Comparison of ENCODE assay signal across 20 mouse cellular contexts in genomic region chr5:78556946-78557345, GRCm38 (mm10).
DNase-seq lines count a peak whose midpoint lies in the region; ATAC-seq and TF ChIP-seq lines count a peak whose summit lies in the region.
"Had no signal": no experiment of that assay in that cellular context is flagged by ENCODE, and none has a peak within 500 bp of the region (broad histone marks: within the 10 kb centered on the region; RNA-seq: fewer than 3 reads in every experiment).

No protein-coding gene starts in this region.

- H3K9ac ChIP-seq in forebrain, embryonic 16.5 days (replicated peaks; ENCODE audit: low read depth, low read length) = no peak overlapping the region
- no peak overlapping the region for H3K9ac ChIP-seq in forebrain, embryonic 12.5 days
- H3K9ac ChIP-seq in hindbrain, postnatal 0 days (replicated peaks; ENCODE audit: low read length) = no peak overlapping the region
- H3K9ac ChIP-seq in hindbrain, embryonic 13.5 days = no peak overlapping the region
- H3K9ac ChIP-seq in kidney, embryonic 16.5 days (replicated peaks; ENCODE audit: low read length) = no peak overlapping the region
- H3K9ac ChIP-seq: embryonic facial prominence, embryonic 13.5 days; embryonic facial prominence, embryonic 15.5 days had no signal

- ATAC-seq in forebrain, embryonic 16.5 days = 0 out of 2 replicates have a peak, but pooled peaks have one; percentile 20
- no peak for ATAC-seq in forebrain, embryonic 12.5 days (ENCODE audit: low FRiP score)
- no peak for ATAC-seq in hindbrain, postnatal 0 days
- no peak for ATAC-seq in hindbrain, embryonic 13.5 days (ENCODE audit: low FRiP score)
- ATAC-seq in kidney, embryonic 16.5 days (ENCODE audit: low FRiP score, low TSS enrichment) = no peak

- H3K4me2 ChIP-seq in forebrain, embryonic 16.5 days (ENCODE audit: low read length) = no peak overlapping the region
- no peak overlapping the region for H3K4me2 ChIP-seq in forebrain, embryonic 12.5 days
- no peak overlapping the region for H3K4me2 ChIP-seq in hindbrain, postnatal 0 days (ENCODE audit: low read depth, low read length)
- no peak overlapping the region for H3K4me2 ChIP-seq in hindbrain, embryonic 13.5 days
- H3K4me2 ChIP-seq in kidney, embryonic 16.5 days (replicated peaks; ENCODE audit: low read depth, low read length) = no peak overlapping the region
- H3K4me2 ChIP-seq: embryonic facial prominence, embryonic 13.5 days; embryonic facial prominence, embryonic 15.5 days had no signal

- no peaks in the 10 kb centered on the region for H3K36me3 ChIP-seq in forebrain, embryonic 16.5 days (ENCODE audit: control insufficient read depth, insufficient read depth)
- H3K36me3 ChIP-seq in forebrain, embryonic 12.5 days (replicated peaks) = no peaks in the 10 kb centered on the region
- H3K36me3 ChIP-seq in hindbrain, postnatal 0 days (ENCODE audit: insufficient read depth, low read length) = no peaks in the 10 kb centered on the region
- H3K36me3 ChIP-seq in hindbrain, embryonic 13.5 days = no peaks in the 10 kb centered on the region
- H3K36me3 ChIP-seq in kidney, embryonic 16.5 days (ENCODE audit: insufficient read depth, low read length) = no peaks in the 10 kb centered on the region
- H3K36me3 ChIP-seq: embryonic facial prominence, embryonic 13.5 days; embryonic facial prominence, embryonic 15.5 days; forebrain, embryonic 10.5 days had no signal

- no peak overlapping the region for H3K4me3 ChIP-seq in forebrain, embryonic 16.5 days (replicated peaks; ENCODE audit: low read length)
- H3K4me3 ChIP-seq in forebrain, embryonic 12.5 days (replicated peaks) = no peak overlapping the region
- H3K4me3 ChIP-seq in hindbrain, postnatal 0 days (ENCODE audit: low read length) = no peak overlapping the region
- H3K4me3 ChIP-seq in hindbrain, embryonic 13.5 days = no peak overlapping the region
- H3K4me3 ChIP-seq in kidney, embryonic 16.5 days (ENCODE audit: low read length) = no peak overlapping the region
- H3K4me3 ChIP-seq: embryonic facial prominence, embryonic 13.5 days; embryonic facial prominence, embryonic 15.5 days; erythroblast, embryonic 14.5 days; forebrain, embryonic 10.5 days had no signal

- no peaks in the 10 kb centered on the region for H3K27me3 ChIP-seq in forebrain, embryonic 16.5 days (replicated peaks; ENCODE audit: control insufficient read depth, insufficient read depth, low read length)
- no peaks in the 10 kb centered on the region for H3K27me3 ChIP-seq in forebrain, embryonic 12.5 days
- H3K27me3 ChIP-seq in hindbrain, postnatal 0 days (ENCODE audit: insufficient read depth, low read length) = no peaks in the 10 kb centered on the region
- no peaks in the 10 kb centered on the region for H3K27me3 ChIP-seq in hindbrain, embryonic 13.5 days
- H3K27me3 ChIP-seq in kidney, embryonic 16.5 days (ENCODE audit: insufficient read depth, low read length) = no peaks in the 10 kb centered on the region
- H3K27me3 ChIP-seq: embryonic facial prominence, embryonic 13.5 days; embryonic facial prominence, embryonic 15.5 days had no signal

- TF ChIP-seq POLR2A in brain, embryonic 14.5 days (IDR thresholded peaks at IDR 0.05; ENCODE audit: borderline replicate concordance, extremely low read depth, insufficient read depth, insufficient read length, poor library complexity, severe bottlenecking) = no peak

- no peak for TF ChIP-seq CTCF in hindbrain, postnatal 0 days (IDR thresholded peaks at IDR 0.05; ENCODE audit: low read depth)
- TF ChIP-seq CTCF in brain, embryonic 14.5 days (IDR thresholded peaks at IDR 0.05; ENCODE audit: borderline replicate concordance, extremely low read depth, insufficient read depth, insufficient read length) = no peak

- no peaks in the 10 kb centered on the region for H3K9me3 ChIP-seq in forebrain, embryonic 16.5 days (ENCODE audit: control insufficient read depth, low read length)
- no peaks in the 10 kb centered on the region for H3K9me3 ChIP-seq in forebrain, embryonic 12.5 days
- H3K9me3 ChIP-seq in hindbrain, postnatal 0 days (ENCODE audit: low read length) = no peaks in the 10 kb centered on the region
- no peaks in the 10 kb centered on the region for H3K9me3 ChIP-seq in hindbrain, embryonic 13.5 days
- no peaks in the 10 kb centered on the region for H3K9me3 ChIP-seq in kidney, embryonic 16.5 days (ENCODE audit: low read length)
- H3K9me3 ChIP-seq: embryonic facial prominence, embryonic 13.5 days; embryonic facial prominence, embryonic 15.5 days; forebrain, embryonic 10.5 days had no signal

- no peak overlapping the region for H3K27ac ChIP-seq in forebrain, embryonic 16.5 days (ENCODE audit: low read length)
- no peak overlapping the region for H3K27ac ChIP-seq in forebrain, embryonic 12.5 days
- no peak overlapping the region for H3K27ac ChIP-seq in hindbrain, postnatal 0 days
- no peak overlapping the region for H3K27ac ChIP-seq in hindbrain, embryonic 13.5 days
- H3K27ac ChIP-seq in kidney, embryonic 16.5 days (ENCODE audit: low read length) = no peak overlapping the region
- H3K27ac ChIP-seq: embryonic facial prominence, embryonic 13.5 days; embryonic facial prominence, embryonic 15.5 days; forebrain, embryonic 10.5 days had no signal

- DNase-seq in hindbrain, postnatal 0 days (ENCODE audit: low spot score) = peak; percentile 9
- peak; percentile 75 for DNase-seq in brain, embryonic 14.5 days (ENCODE audit: low read depth)
- DNase-seq: adrenal gland, adult 2 months; adrenal gland, postnatal 10 days; adrenal gland, postnatal 25 days; cerebellum, adult 11 months; cerebellum, adult 18-20 months; cerebellum, adult 8-10 months; cerebellum, adult 9-11 months; cerebellum, postnatal 14 days; cerebellum, postnatal 36 days; embryo, embryonic 11 days had no signal

- no peaks in the 10 kb centered on the region for H3K4me1 ChIP-seq in forebrain, embryonic 16.5 days (replicated peaks; ENCODE audit: control insufficient read depth, insufficient read depth, low read length)
- H3K4me1 ChIP-seq in forebrain, embryonic 12.5 days = no peaks in the 10 kb centered on the region
- no peaks in the 10 kb centered on the region for H3K4me1 ChIP-seq in hindbrain, postnatal 0 days (ENCODE audit: insufficient read depth, low read length)
- no peaks in the 10 kb centered on the region for H3K4me1 ChIP-seq in hindbrain, embryonic 13.5 days (replicated peaks)
- no peaks in the 10 kb centered on the region for H3K4me1 ChIP-seq in kidney, embryonic 16.5 days (ENCODE audit: insufficient read depth, low read length)
- H3K4me1 ChIP-seq: embryonic facial prominence, embryonic 13.5 days; embryonic facial prominence, embryonic 15.5 days; forebrain, embryonic 10.5 days had no signal

- WGBS in forebrain, embryonic 16.5 days = 16% methylated on average over 1 of the region's 1 CpGs
- 40% methylated on average over 1 of the region's 1 CpGs for WGBS in forebrain, embryonic 12.5 days
- WGBS in hindbrain, postnatal 0 days = 20% methylated on average over 1 of the region's 1 CpGs
- 47% methylated on average over 1 of the region's 1 CpGs for WGBS in hindbrain, embryonic 13.5 days
- WGBS in kidney, embryonic 16.5 days = 39% methylated on average over 1 of the region's 1 CpGs
